Mouse (Mus musculus) ES-E14 (cell line): Measurements from ENCODE around the gene Cysrt1. TPM values are rescaled to one million over a fixed set of nuclear protein-coding genes. Genes with fewer than 3 reads are reported as not detected.

Source experiments
- DNase-seq: peaks from one replicate; pipeline ENCODE4 v3.0.0-alpha.2; 2013; ENCODE audit warnings: low read depth, low spot score
- H3K27ac ChIP-seq: 2 replicates; pipeline ENCODE4 v1.5.1; 2012; ENCODE audit warnings: low read depth, mild to moderate bottlenecking, low read length, moderate library complexity, mixed read lengths; ENCODE audit not compliant: poor library complexity, insufficient read depth, severe bottlenecking
- H3K36me3 ChIP-seq: 2 replicates; pipeline ENCODE4 v1.6.1; 2012; ENCODE audit warnings: mild to moderate bottlenecking, low read length, moderate library complexity, mixed read lengths; ENCODE audit not compliant: control insufficient read depth, poor library complexity, insufficient read depth, severe bottlenecking
- H3K4me1 ChIP-seq, 2 experiments: fragments of 150-350 bp in 1 of 2; sonication (generic) in 1 of 2; 2 replicates each; pipeline ENCODE4 v1.6.1; 2012; ENCODE audit warnings: low read length in 2 of 2, mild to moderate bottlenecking in 1 of 2, mixed read lengths in 1 of 2; ENCODE audit not compliant: control insufficient read depth in 2 of 2, insufficient read depth in 2 of 2, poor library complexity in 1 of 2
- H3K4me3 ChIP-seq, 2 experiments: fragments of 150-350 bp in 1 of 2; sonication (generic) in 1 of 2; 2 replicates each; pipeline ENCODE4 v1.5.1; 2012; ENCODE audit warnings: low read length in 2 of 2, low read depth in 1 of 2, mild to moderate bottlenecking in 1 of 2, mixed read lengths in 1 of 2; ENCODE audit not compliant: insufficient read depth in 1 of 2, poor library complexity in 1 of 2, severe bottlenecking in 1 of 2
- H3K9ac ChIP-seq: 2 replicates; pipeline ENCODE4 v1.6.1; 2012; ENCODE audit warnings: low read depth, mild to moderate bottlenecking, low read length, mixed read lengths; ENCODE audit not compliant: poor library complexity, insufficient read depth, severe bottlenecking
- H3K9me3 ChIP-seq: fragments of 150-350 bp; sonication (generic); 2 replicates; pipeline ENCODE4 v1.6.1; 2012; ENCODE audit warnings: low read depth, mild to moderate bottlenecking, low read length; ENCODE audit not compliant: control insufficient read depth, insufficient read depth
- CHD2 ChIP-seq: IDR thresholded peaks from 2 replicates; pipeline ENCODE4 v1.6.1; 2014; ENCODE audit warnings: mild to moderate bottlenecking, low read depth, low read length, inconsistent platforms
- HCFC1 ChIP-seq: IDR thresholded peaks from 2 replicates; pipeline ENCODE4 v1.6.1; 2012; ENCODE audit warnings: low read length, inconsistent platforms, borderline replicate concordance; ENCODE audit not compliant: insufficient read depth
- MAFK ChIP-seq: IDR thresholded peaks from 2 replicates; pipeline ENCODE4 v1.6.1; 2014; ENCODE audit warnings: mild to moderate bottlenecking, low read depth, low read length, inconsistent platforms; ENCODE audit not compliant: insufficient read depth
- ZC3H11A ChIP-seq: IDR thresholded peaks from 2 replicates; pipeline ENCODE4 v1.6.1; 2012; ENCODE audit warnings: low read depth, mild to moderate bottlenecking, inconsistent platforms, low read length, borderline replicate concordance
- ZNF384 ChIP-seq: IDR thresholded peaks from 2 replicates; pipeline ENCODE4 v1.6.1; 2012; ENCODE audit warnings: low read depth, low read length, inconsistent platforms
- in situ Hi-C, 2 experiments: fragments of 600-800 bp; cut with MboI; formaldehyde crosslinking; loops; one replicate each; pipeline ENCODE4 v1.15.1; 2025; ENCODE audit warnings: low sequenced_read_pairs in 2 of 2, inconsistent platforms in 1 of 2; ENCODE audit not compliant: unreplicated experiment in 2 of 2
- total RNA-seq: library from RNA; depleted of rRNA; stranded (reverse); fragments of 300-350 nt; gene quantifications from 2 replicates; pipeline ENCODE4 v1.2.3, GENCODE M21; 2012; rRNA removed

Gene Cysrt1
- 0.58 and 0.63 TPM in 2 replicates for total RNA-seq

DNA sequence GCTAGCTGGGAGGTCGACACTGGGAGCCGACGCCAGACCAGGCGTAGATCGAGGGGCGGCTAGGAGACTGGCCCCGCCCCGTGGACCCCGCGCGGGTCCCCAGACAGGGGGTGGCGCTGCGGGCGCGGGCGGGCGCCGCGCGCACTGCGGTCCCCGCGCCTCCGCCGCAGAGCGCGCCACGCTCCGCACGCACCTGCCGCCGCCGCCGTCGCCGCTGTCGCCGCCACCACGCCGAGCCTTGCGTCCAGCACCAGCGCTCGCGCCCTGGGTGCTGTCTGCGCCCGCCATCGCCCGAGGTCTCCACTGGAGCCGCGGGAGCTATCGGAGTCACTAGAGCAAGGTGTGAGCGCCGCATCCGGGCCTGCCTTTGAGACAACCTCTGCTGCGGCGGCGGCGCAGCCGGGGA, at the start of gene Cysrt1, which contains the start of gene Rnf208:
TSS of gene Cysrt1 (minus strand) at position 352 of the 406 bp plus-strand sequence.
TSS of gene Rnf208 (plus strand) at position 155 of the 406 bp plus-strand sequence.
- Histone ChIP-seq H3K36me3 (peaks cover 7% of the 10 kb centered on the region; the same call in 1 of the 2 replicates), H3K4me3 (peak within 1 kb of the TSS; percentile 78 to 83), H3K9me3 (no peaks in the 10 kb centered on the region), H3K27ac (no peak within 1 kb of the TSS; the same call in 1 of the 2 replicates), H3K9ac (peak within 1 kb of the TSS; percentile 82), H3K4me1 (peaks cover 8 to 30% of the 10 kb centered on the region in 2 experiments; a peak in 3 of 4 replicates)
- in situ Hi-C loops = no loop called here
- DNase-seq = no peak
- TF ChIP-seq CHD2 (no peak), HCFC1 (no peak), MAFK (no peak), ZC3H11A (no peak), ZNF384 (no peak)

- H3K4me1 ChIP-seq = peaks cover 0 to 13% of the 10 kb centered on the region in 2 experiments; a peak in 1 of 4 replicates
- H3K4me3 ChIP-seq = peak overlapping the region; percentile 54 to 66; a peak in 3 of 4 replicates
- TF ChIP-seq ZC3H11A = no peak
- no peak for TF ChIP-seq HCFC1
- no peak for TF ChIP-seq CHD2
- no peak for TF ChIP-seq ZNF384
- no peak for TF ChIP-seq MAFK
- no peak overlapping the region for H3K27ac ChIP-seq
- DNase-seq = no peak
- in situ Hi-C loops = no loop called here
- H3K36me3 ChIP-seq = no peaks in the 10 kb centered on the region
- no peak overlapping the region for H3K9ac ChIP-seq
- H3K9me3 ChIP-seq = no peaks in the 10 kb centered on the region
Observed at GRCm38 (mm10) chr2:25291184-25292053, 49.2 kb upstream of the Cysrt1 start.

DNA sequence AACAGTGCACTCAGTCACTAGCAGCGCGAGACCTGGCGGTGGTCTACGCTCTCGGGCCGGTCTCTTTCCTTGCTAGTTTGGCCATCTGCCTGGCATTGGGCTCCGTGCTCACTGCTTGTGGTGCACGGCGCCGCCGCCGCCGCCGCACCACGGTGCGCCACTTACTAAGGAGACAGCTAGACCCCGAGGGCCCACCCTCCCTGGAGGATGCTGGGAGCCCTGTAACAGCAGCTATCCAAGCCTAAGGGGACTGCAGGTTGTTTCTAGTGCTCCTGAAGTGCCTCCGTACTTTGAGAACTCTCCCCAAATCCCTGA, 48.5 kb upstream of the Cysrt1 start:
- peak overlapping the region; percentile 54 to 66 for H3K4me3 ChIP-seq

DNA sequence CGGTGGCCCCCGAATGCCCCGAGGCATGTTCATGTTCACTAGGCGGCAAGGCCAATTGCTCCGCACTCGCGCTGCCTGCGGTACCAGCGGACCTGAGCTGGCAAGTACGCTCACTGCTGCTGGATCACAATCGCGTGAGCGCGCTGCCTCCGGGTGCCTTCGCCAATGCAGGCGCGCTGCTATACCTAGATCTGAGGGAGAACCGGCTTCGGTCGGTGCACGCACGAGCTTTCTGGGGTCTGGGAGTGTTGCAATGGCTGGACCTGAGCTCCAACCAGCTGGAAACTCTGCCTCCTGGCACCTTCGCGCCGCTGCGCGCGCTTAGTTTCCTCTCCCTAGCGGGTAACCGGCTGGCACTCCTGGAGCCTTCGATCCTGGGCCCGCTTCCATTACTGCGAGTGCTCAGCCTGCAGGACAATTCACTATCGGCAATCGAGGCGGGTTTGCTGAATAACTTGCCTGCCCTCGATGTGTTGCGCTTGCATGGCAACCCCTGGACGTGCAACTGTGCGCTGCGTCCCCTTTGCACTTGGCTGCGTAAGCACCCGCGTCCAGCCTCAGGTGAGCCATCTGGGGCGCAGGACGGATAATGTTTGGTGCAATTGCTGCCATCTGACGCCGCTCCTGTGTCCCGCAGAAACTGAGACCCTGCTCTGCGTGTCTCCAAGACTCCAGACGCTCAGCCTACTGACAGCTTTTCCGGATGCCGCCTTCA, 48.0 kb upstream of the Cysrt1 start:
- DNase-seq = no peak
- H3K4me3 ChIP-seq = peak overlapping the region; percentile 54 to 66
- H3K36me3 ChIP-seq = peaks cover 2% of the 10 kb centered on the region; the same call in 1 of the 2 replicates
- no peak overlapping the region for H3K27ac ChIP-seq
- no peak for TF ChIP-seq MAFK
- no peak for TF ChIP-seq ZNF384
- no peak for TF ChIP-seq ZC3H11A
- TF ChIP-seq HCFC1 = no peak
- in situ Hi-C loops = no loop called here
- peaks cover 0 to 13% of the 10 kb centered on the region in 2 experiments; a peak in 1 of 4 replicates for H3K4me1 ChIP-seq
- no peaks in the 10 kb centered on the region for H3K9me3 ChIP-seq
- H3K9ac ChIP-seq = peak overlapping the region; percentile 18; the same call in 1 of the 2 replicates

More for the DNA sequence above, 48.5 kb upstream of the Cysrt1 start:
- H3K9me3 ChIP-seq = no peaks in the 10 kb centered on the region
- TF ChIP-seq ZNF384 = no peak
- TF ChIP-seq CHD2 = no peak
- no peak for TF ChIP-seq HCFC1
- no peak for TF ChIP-seq ZC3H11A
- TF ChIP-seq MAFK = no peak
- 0 out of 2 replicates have a peak overlapping the region, but pooled peaks have one; percentile 18 for H3K9ac ChIP-seq
- H3K4me1 ChIP-seq = peaks cover 0 to 13% of the 10 kb centered on the region in 2 experiments; a peak in 1 of 4 replicates
- in situ Hi-C loops = no loop called here
- no peak overlapping the region for H3K27ac ChIP-seq
- DNase-seq = no peak
- H3K36me3 ChIP-seq = no peaks in the 10 kb centered on the region
